Mouse (Mus musculus) stomach, adult 2 months (tissue): Measurements from ENCODE around the gene Nr0b1. TPM values are rescaled to one million over a fixed set of nuclear protein-coding genes. Genes with fewer than 3 reads are reported as not detected.

Experiments
- polyA plus RNA-seq: library from polyadenylated mRNA; depleted of rRNA; stranded (reverse); fragments of >200 nt; gene quantifications from 2 replicates; pipeline ENCODE4 v1.2.3, GENCODE M21; 2012; rRNA removed

Gene Nr0b1
- not detected in 2 replicates for polyA plus RNA-seq

DNA sequence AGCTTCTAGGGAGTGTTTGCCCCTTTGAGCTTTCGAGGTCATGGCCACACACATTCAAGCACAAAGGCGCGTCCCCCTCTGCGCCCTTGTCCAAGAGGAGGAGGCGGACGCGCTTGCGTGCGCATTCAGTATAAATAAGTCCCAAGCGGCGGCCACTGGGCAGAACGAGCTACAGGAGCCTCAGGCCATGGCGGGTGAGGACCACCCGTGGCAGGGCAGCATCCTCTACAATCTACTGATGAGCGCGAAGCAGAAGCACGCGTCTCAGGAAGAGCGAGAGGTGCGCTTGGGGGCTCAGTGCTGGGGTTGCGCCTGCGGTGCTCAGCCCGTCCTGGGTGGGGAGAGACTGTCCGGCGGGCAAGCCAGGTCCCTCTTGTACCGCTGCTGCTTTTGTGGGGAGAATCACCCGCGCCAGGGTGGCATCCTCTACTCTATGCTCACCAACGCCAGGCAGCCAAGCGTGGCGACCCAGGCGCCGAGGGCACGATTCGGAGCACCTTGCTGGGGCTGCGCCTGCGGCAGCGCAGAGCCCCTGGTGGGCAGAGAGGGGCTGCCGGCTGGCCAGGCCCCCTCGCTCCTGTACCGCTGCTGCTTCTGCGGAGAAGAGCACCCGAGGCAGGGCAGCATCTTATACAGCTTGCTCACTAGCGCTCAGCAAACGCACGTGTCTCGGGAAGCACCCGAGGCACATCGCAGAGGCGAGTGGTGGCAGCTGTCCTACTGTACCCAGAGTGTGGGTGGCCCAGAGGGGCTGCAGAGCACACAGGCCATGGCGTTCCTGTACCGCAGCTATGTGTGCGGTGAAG, at the start of gene Nr0b1:
Nr0b1 (plus strand) TSS at position 151 of the 806 bp plus-strand sequence.

Other genes starting within 250 kb of the Nr0b1 start
- not detected in 2 replicates for gene Samt3, start 147.6 kb upstream of the Nr0b1 start, polyA plus RNA-seq
- not detected in 2 replicates for gene Mageb4, start 113.3 kb downstream of the Nr0b1 start, polyA plus RNA-seq